Mouse (Mus musculus): ENCODE results near the gene Macc1.

DNA sequence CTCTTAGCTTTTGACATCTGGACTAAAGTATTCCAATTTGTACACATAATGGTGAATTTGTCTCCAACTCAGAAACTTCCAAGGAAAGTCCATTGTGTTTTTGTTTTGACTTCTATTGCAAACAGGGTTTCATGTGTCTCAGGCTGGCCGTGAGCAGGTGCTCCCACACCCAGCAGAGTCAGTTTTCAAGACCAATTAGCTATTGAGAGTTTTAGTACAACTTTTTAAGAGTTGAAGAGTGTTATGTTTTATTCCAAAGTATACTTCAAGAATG is 44.1 kb downstream of the Macc1 start:
- TF ChIP-seq CTCF (IDR thresholded peaks at IDR 0.05; ENCODE audit: low read depth) (no peak), EP300 (IDR thresholded peaks at IDR 0.05; ENCODE audit: low read depth) (no peak)
